ENCODE assay signal across 21 mouse cellular contexts in the genomic region with DNA sequence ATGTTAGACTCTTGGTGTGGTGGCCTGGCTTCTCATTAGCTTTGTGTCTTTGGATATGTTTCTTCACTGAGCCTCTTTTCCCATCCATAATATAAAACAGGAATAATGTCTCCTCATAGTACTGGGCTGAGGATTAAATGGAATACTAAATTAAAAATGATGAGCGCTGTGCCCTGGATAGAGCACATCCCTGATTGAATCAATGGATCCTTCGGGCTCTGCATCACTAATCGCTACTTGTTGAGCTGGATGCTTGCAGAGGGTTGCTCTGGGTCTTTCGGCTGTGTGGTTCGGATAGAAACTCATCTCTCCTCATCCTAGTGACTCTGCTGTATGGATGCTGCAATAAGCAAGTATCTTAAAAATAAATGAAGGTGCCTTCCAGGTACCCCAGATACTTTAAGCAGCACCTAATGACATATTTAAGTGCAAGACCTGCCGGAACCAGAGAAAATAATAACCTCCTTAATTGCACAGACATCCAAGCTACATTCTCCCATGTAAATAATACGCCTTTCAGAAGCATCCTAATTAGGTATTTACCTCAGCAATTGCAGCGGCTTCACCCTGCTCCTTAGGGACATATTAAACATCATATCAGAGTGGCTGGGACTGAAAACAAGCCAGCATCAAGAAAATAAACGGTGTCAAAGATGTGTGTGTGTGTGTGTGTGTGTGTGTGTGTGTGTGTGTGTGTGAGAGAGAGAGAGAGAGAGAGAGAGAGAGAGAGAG. TPM values are rescaled to one million over a fixed set of nuclear protein-coding genes. Genes with fewer than 3 reads are reported as not detected.
DNase-seq lines count a peak whose midpoint lies in the region; ATAC-seq and TF ChIP-seq lines count a peak whose summit lies in the region.
"Had no signal": no experiment of that assay in that cellular context is flagged by ENCODE, and none has a peak within 500 bp of the region (broad histone marks: within the 10 kb centered on the region; RNA-seq: fewer than 3 reads in every experiment).

No protein-coding gene starts in this region.

- DNase-seq in hindbrain, embryonic 10.5 days (ENCODE audit: low spot score): no peak
- peak; percentile 18 for DNase-seq in midbrain, embryonic 14.5 days
- DNase-seq in midbrain, embryonic 10.5 days (ENCODE audit: low spot score): no peak
- no peak for DNase-seq in thymus, adult 2 months
- no peak for DNase-seq in thymus, postnatal 36 days
- DNase-seq: adrenal gland, adult 8-10 months; adrenal gland, postnatal 36 days; B cell, adult 2 months; cerebellum, adult 11 months; cerebellum, adult 8-10 months; cerebellum, postnatal 25 days; gastrocnemius, adult 2 months; gastrocnemius, postnatal 25 days; heart, postnatal 36 days had no signal

- WGBS in hindbrain, embryonic 13.5 days: 72% methylated on average over 9 of the region's 9 CpGs
- WGBS in hindbrain, embryonic 10.5 days: 88% methylated on average over 9 of the region's 9 CpGs
- WGBS in midbrain, embryonic 14.5 days: 72% methylated on average over 9 of the region's 9 CpGs
- 86% methylated on average over 9 of the region's 9 CpGs for WGBS in midbrain, embryonic 10.5 days
- 64% methylated on average over 9 of the region's 9 CpGs for WGBS in midbrain, embryonic 16.5 days
- 94% methylated on average over 9 of the region's 9 CpGs for WGBS in thymus, adult 2 months

- no peaks in the 10 kb centered on the region for H3K27me3 ChIP-seq in hindbrain, embryonic 13.5 days
- no peaks in the 10 kb centered on the region for H3K27me3 ChIP-seq in hindbrain, embryonic 10.5 days (ENCODE audit: insufficient read depth, poor library complexity, severe bottlenecking)
- H3K27me3 ChIP-seq in midbrain, embryonic 14.5 days (ENCODE audit: control insufficient read depth, insufficient read depth, low read length): no peaks in the 10 kb centered on the region
- no peaks in the 10 kb centered on the region for H3K27me3 ChIP-seq in midbrain, embryonic 10.5 days (ENCODE audit: low read depth, poor library complexity, severe bottlenecking)
- no peaks in the 10 kb centered on the region for H3K27me3 ChIP-seq in midbrain, embryonic 16.5 days (ENCODE audit: control insufficient read depth, insufficient read depth, low read depth, low read length)
- H3K27me3 ChIP-seq in thymus, adult 2 months (ENCODE audit: control insufficient read depth, insufficient read depth, low read length): no peaks in the 10 kb centered on the region
- H3K27me3 ChIP-seq: embryonic facial prominence, embryonic 12.5 days; forebrain, embryonic 13.5 days; heart, embryonic 13.5 days had no signal

- H3K27ac ChIP-seq in hindbrain, embryonic 13.5 days: 0 out of 2 replicates have a peak overlapping the region, but pooled peaks have one; percentile 14
- H3K27ac ChIP-seq in hindbrain, embryonic 10.5 days: no peak overlapping the region
- H3K27ac ChIP-seq in midbrain, embryonic 14.5 days (replicated peaks; ENCODE audit: low read depth, low read length): no peak overlapping the region
- no peak overlapping the region for H3K27ac ChIP-seq in midbrain, embryonic 10.5 days (replicated peaks)
- H3K27ac ChIP-seq in midbrain, embryonic 16.5 days (ENCODE audit: low read length): no peak overlapping the region
- no peak overlapping the region for H3K27ac ChIP-seq in thymus, adult 2 months (ENCODE audit: control insufficient read depth, insufficient read depth, low read length)
- H3K27ac ChIP-seq: embryonic facial prominence, embryonic 12.5 days; forebrain, embryonic 13.5 days; gastrocnemius, adult 2 months; heart, embryonic 13.5 days had no signal

- no peak overlapping the region for H3K9ac ChIP-seq in hindbrain, embryonic 13.5 days
- H3K9ac ChIP-seq in midbrain, embryonic 14.5 days (replicated peaks; ENCODE audit: low read length): no peak overlapping the region
- no peak overlapping the region for H3K9ac ChIP-seq in midbrain, embryonic 16.5 days (ENCODE audit: low read depth, low read length)
- H3K9ac ChIP-seq: embryonic facial prominence, embryonic 12.5 days; forebrain, embryonic 13.5 days; heart, embryonic 13.5 days had no signal

- 0 out of 2 replicates have a peak, but pooled peaks have one; percentile 34 for ATAC-seq in hindbrain, embryonic 13.5 days (ENCODE audit: low FRiP score)
- ATAC-seq in midbrain, embryonic 14.5 days (ENCODE audit: low FRiP score, low TSS enrichment): no peak
- peak; percentile 39; the same call in 1 of the 2 replicates for ATAC-seq in midbrain, embryonic 16.5 days
- ATAC-seq: CD4-positive, CD25-positive, alpha-beta regulatory T cell, adult 4 months; forebrain, embryonic 13.5 days had no signal

- H3K36me3 ChIP-seq in hindbrain, embryonic 13.5 days: no peaks in the 10 kb centered on the region
- no peaks in the 10 kb centered on the region for H3K36me3 ChIP-seq in hindbrain, embryonic 10.5 days
- H3K36me3 ChIP-seq in midbrain, embryonic 14.5 days (ENCODE audit: control insufficient read depth, insufficient read depth, low read length): no peaks in the 10 kb centered on the region
- no peaks in the 10 kb centered on the region for H3K36me3 ChIP-seq in midbrain, embryonic 10.5 days
- H3K36me3 ChIP-seq in midbrain, embryonic 16.5 days (ENCODE audit: control insufficient read depth, insufficient read depth, low read length): no peaks in the 10 kb centered on the region
- H3K36me3 ChIP-seq in thymus, adult 2 months (ENCODE audit: control insufficient read depth, insufficient read depth, low read length): no peaks in the 10 kb centered on the region
- H3K36me3 ChIP-seq: embryonic facial prominence, embryonic 12.5 days; G1E; heart, embryonic 13.5 days had no signal

- 0 out of 2 replicates have a peak, but pooled peaks cover 8% of the 10 kb centered on the region for H3K4me1 ChIP-seq in hindbrain, embryonic 13.5 days (replicated peaks)
- peaks cover 7% of the 10 kb centered on the region; the same call in 1 of the 2 replicates for H3K4me1 ChIP-seq in hindbrain, embryonic 10.5 days (replicated peaks)
- H3K4me1 ChIP-seq in midbrain, embryonic 14.5 days (ENCODE audit: control insufficient read depth, insufficient read depth, low read length): no peaks in the 10 kb centered on the region; the same call in 1 of the 2 replicates
- no peaks in the 10 kb centered on the region for H3K4me1 ChIP-seq in midbrain, embryonic 10.5 days
- H3K4me1 ChIP-seq in midbrain, embryonic 16.5 days (ENCODE audit: control insufficient read depth, insufficient read depth, low read length): no peaks in the 10 kb centered on the region
- peaks cover 12% of the 10 kb centered on the region for H3K4me1 ChIP-seq in thymus, adult 2 months (replicated peaks; ENCODE audit: control insufficient read depth, insufficient read depth, low read length)
- H3K4me1 ChIP-seq: embryonic facial prominence, embryonic 12.5 days; forebrain, embryonic 13.5 days had no signal

- TF ChIP-seq POLR2A in thymus, adult 2 months (IDR thresholded peaks at IDR 0.05; ENCODE audit: control insufficient read depth, extremely low read depth, insufficient read depth, low read length, poor library complexity): no peak

- H3K4me3 ChIP-seq in hindbrain, embryonic 13.5 days: no peak overlapping the region
- no peak overlapping the region for H3K4me3 ChIP-seq in hindbrain, embryonic 10.5 days
- no peak overlapping the region for H3K4me3 ChIP-seq in midbrain, embryonic 14.5 days (replicated peaks; ENCODE audit: low read depth, low read length)
- no peak overlapping the region for H3K4me3 ChIP-seq in midbrain, embryonic 10.5 days
- H3K4me3 ChIP-seq in midbrain, embryonic 16.5 days (ENCODE audit: low read depth, low read length): no peak overlapping the region
- no peak overlapping the region for H3K4me3 ChIP-seq in thymus, adult 2 months (ENCODE audit: control insufficient read depth, insufficient read depth, low read length)
- H3K4me3 ChIP-seq: embryonic facial prominence, embryonic 12.5 days; forebrain, embryonic 13.5 days; gastrocnemius, adult 2 months; heart, embryonic 13.5 days had no signal

- TF ChIP-seq CTCF in thymus, adult 2 months (IDR thresholded peaks at IDR 0.05; ENCODE audit: borderline replicate concordance, control insufficient read depth, extremely low read depth, insufficient read depth, low read length, poor library complexity): no peak

- no peaks in the 10 kb centered on the region for H3K9me3 ChIP-seq in hindbrain, embryonic 13.5 days
- H3K9me3 ChIP-seq in hindbrain, embryonic 10.5 days: no peaks in the 10 kb centered on the region
- H3K9me3 ChIP-seq in midbrain, embryonic 14.5 days (ENCODE audit: control insufficient read depth, low read length): no peaks in the 10 kb centered on the region
- H3K9me3 ChIP-seq in midbrain, embryonic 10.5 days (replicated peaks): no peaks in the 10 kb centered on the region
- H3K9me3 ChIP-seq in midbrain, embryonic 16.5 days (replicated peaks; ENCODE audit: control insufficient read depth, low read length, poor library complexity, severe bottlenecking): no peaks in the 10 kb centered on the region
- H3K9me3 ChIP-seq: embryonic facial prominence, embryonic 12.5 days; forebrain, embryonic 13.5 days; G1E; heart, embryonic 13.5 days had no signal

- no peak overlapping the region for H3K4me2 ChIP-seq in hindbrain, embryonic 13.5 days
- no peak overlapping the region for H3K4me2 ChIP-seq in midbrain, embryonic 14.5 days (ENCODE audit: low read length)
- H3K4me2 ChIP-seq in midbrain, embryonic 16.5 days (ENCODE audit: low read length): no peak overlapping the region
- H3K4me2 ChIP-seq: embryonic facial prominence, embryonic 12.5 days; forebrain, embryonic 13.5 days; heart, embryonic 13.5 days had no signal

RNA-seq across cellular contexts. Expression of a gene that starts 56.5 kb away (rescaled TPM):
- 1.7 and 1.9 TPM in 2 replicates for polyA plus RNA-seq in hindbrain, embryonic 13.5 days (2015; fragmentation: Nextera tagmentation; extraction: Ambion mirVana)
- 0.14 and 0.65 TPM in 2 replicates for polyA plus RNA-seq in hindbrain, embryonic 10.5 days (2016; fragmentation: Nextera tagmentation; extraction: Ambion mirVana)
- polyA plus RNA-seq in midbrain, embryonic 14.5 days (2014; fragmentation: Nextera tagmentation; extraction: Ambion mirVana): 0.89 and 1.2 TPM in 2 replicates
- 0.09 and 0.17 TPM in 2 replicates for polyA plus RNA-seq in midbrain, embryonic 10.5 days (2016; fragmentation: Nextera tagmentation; extraction: Ambion mirVana)
- 1.7 TPM in 2 replicates for polyA plus RNA-seq in midbrain, embryonic 16.5 days (2015; fragmentation: Nextera tagmentation; extraction: Ambion mirVana)
- 3.7 and 4.7 TPM in 2 replicates for polyA plus RNA-seq in thymus, adult 2 months (2012; rRNA removed)
- polyA plus RNA-seq: CD4-positive, CD25-positive, alpha-beta regulatory T cell, adult 4 months; G1E had no signal
